Mouse (Mus musculus) forebrain, embryonic 12.5 days (tissue): ENCODE measurements around the gene Mfsd4b1. TPM values are rescaled to one million over a fixed set of nuclear protein-coding genes. Genes with fewer than 3 reads are reported as not detected.

Experiments used
- ATAC-seq: fragments of 200-750 bp; cut with Nextera tagmentation; 2 replicates; pipeline ENCODE4 v1.8.0; 2017; ENCODE audit warnings: moderate TSS enrichment; ENCODE audit not compliant: low FRiP score
- H3K27ac ChIP-seq: fragments of 300-500 bp; sonication (generic); 2 replicates; pipeline ENCODE4 v1.5.1; 2016; ENCODE audit warnings: mild to moderate bottlenecking
- H3K27me3 ChIP-seq: fragments of 300-500 bp; sonication (generic); 2 replicates; pipeline ENCODE4 v1.6.1; 2016; ENCODE audit warnings: mild to moderate bottlenecking
- H3K36me3 ChIP-seq: fragments of 300-500 bp; sonication (generic); replicated peaks from 2 replicates; pipeline ENCODE4 v1.6.1; 2016; ENCODE audit warnings: mild to moderate bottlenecking
- H3K4me1 ChIP-seq: fragments of 300-500 bp; sonication (generic); 2 replicates; pipeline ENCODE4 v1.6.1; 2016
- H3K4me2 ChIP-seq: fragments of 300-500 bp; sonication (generic); 2 replicates; pipeline ENCODE4 v1.6.1; 2016; ENCODE audit warnings: mild to moderate bottlenecking, moderate library complexity
- H3K4me3 ChIP-seq: fragments of 300-500 bp; sonication (generic); replicated peaks from 2 replicates; pipeline ENCODE4 v1.5.1; 2016; ENCODE audit warnings: mild to moderate bottlenecking
- H3K9ac ChIP-seq: fragments of 300-500 bp; sonication (generic); 2 replicates; pipeline ENCODE4 v1.6.1; 2016; ENCODE audit warnings: mild to moderate bottlenecking
- H3K9me3 ChIP-seq: fragments of 300-500 bp; sonication (generic); 2 replicates; pipeline ENCODE4 v1.6.1; 2016
- WGBS: fragments of 180-500 bp; shearing (Covaris S2); methylation state at CpG from one replicate; pipeline ENCODE4 v1.1.7; 2016; 5-methylcytosine and 5-hydroxymethylcytosine counted together
- polyA plus RNA-seq: library from polyadenylated mRNA; unstranded; fragments of >200 nt; fragmentation: Nextera tagmentation; extraction: Ambion mirVana; gene quantifications from 2 replicates; pipeline ENCODE4 v1.2.1, GENCODE M21; 2016

The Mfsd4b1 gene
- polyA plus RNA-seq, 1 experiment from 2014 or later = not detected

DNA sequence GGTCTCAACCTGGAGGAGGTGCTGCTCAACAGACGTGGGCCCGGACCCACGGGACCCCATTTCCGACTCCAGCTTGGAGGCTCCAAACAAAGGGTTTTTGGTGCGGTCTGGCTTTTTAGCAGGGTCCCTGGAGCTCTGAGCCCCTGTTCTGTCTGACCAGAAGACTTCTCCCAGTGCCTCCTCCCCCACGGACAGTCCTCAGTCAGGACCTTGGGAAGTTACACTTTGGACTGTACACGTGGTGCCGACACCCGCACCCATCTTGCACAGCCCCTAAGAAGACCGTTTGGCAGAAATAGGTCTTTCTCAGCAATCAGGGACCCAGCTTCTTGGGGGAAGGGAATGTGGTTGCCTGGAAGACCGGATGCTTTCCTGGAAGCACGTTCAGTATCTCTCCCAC lies 38.6 kb downstream of the Mfsd4b1 start, which contains the start of gene Mfsd4b5:
Gene Mfsd4b5, minus strand, starts transcription at position 181 of the 400 bp plus-strand sequence.
- Histone ChIP-seq H3K9ac (no peak within 1 kb of the TSS), H3K4me1 (no peaks in the 10 kb centered on the region), H3K27ac (no peak within 1 kb of the TSS), H3K36me3 (no peaks in the 10 kb centered on the region), H3K9me3 (no peaks in the 10 kb centered on the region), H3K4me2 (no peak within 1 kb of the TSS), H3K27me3 (no peaks in the 10 kb centered on the region), H3K4me3 (no peak within 1 kb of the TSS)
- 90% methylated on average over 12 of the region's 12 CpGs for WGBS
- ATAC-seq = no peak

DNA sequence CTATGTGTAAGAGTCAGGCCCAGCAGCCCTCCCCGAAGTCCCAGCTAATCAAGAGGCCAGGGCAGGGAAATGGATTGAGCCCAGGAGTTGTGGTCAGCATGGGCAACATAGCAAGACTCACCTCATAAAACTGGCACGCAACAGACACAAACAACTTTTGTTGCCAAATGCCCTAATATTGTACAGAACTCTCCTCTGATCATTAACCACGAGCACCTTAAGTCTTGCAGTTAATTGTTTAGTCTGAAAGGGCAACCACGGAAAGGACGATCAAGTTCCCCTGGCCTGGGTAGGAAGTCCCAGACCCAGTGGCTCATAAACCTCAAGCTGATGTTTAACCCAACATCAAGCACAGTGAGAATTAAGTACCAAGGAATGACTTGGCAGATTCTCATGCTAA lies 42.5 kb downstream of the Mfsd4b1 start:
- Histone ChIP-seq H3K4me3 (no peak overlapping the region), H3K36me3 (no peaks in the 10 kb centered on the region), H3K27ac (no peak overlapping the region), H3K9me3 (peaks cover 10% of the 10 kb centered on the region), H3K4me1 (no peaks in the 10 kb centered on the region), H3K9ac (no peak overlapping the region), H3K27me3 (no peaks in the 10 kb centered on the region), H3K4me2 (no peak overlapping the region)
- 67% methylated on average over 5 of the region's 5 CpGs for WGBS
- no peak for ATAC-seq

DNA sequence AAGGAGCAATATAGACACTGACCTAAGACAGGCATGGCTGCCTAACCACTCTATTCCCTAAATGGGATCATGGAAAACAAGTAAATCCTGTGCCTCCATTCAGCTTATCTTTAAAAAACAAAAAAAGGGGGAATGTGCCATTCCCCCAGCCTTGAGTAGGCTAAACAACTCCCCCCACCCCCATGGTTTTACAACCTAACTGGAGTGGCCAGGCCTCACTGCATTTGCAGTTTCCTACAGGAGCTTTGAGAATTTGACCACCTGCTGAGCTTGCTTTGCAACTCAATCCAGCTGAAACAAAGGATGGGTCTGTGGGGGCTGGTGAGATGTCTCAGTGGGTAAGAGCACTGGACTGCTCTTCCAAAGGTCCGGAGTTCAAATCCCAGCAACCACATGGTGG lies 46.8 kb downstream of the Mfsd4b1 start:
- Histone ChIP-seq H3K27me3 (no peaks in the 10 kb centered on the region), H3K27ac (no peak overlapping the region), H3K4me2 (no peak overlapping the region), H3K9me3 (peaks cover 16% of the 10 kb centered on the region), H3K36me3 (no peaks in the 10 kb centered on the region), H3K4me3 (no peak overlapping the region), H3K9ac (no peak overlapping the region), H3K4me1 (no peaks in the 10 kb centered on the region)
- 96% methylated on average over 1 of the region's 1 CpGs for WGBS
- no peak for ATAC-seq

DNA sequence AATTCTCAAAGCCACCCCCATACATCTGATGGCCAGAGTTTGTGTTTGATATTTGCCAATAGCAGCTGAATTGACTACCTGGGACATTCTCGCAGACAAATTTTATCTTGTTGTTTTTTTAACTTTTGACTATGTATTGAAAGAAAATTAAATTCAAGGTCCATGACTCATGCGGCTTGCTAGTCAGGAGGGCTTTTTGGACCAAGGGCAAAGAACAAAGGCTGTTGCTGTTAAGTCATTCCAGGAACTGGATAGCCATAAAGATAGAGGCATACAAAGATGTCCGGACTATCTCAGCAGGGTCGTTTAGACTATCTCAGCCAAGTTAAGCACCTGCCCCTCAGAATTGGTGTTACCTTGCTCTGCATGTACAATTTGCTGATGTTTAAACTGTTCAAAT lies 47.7 kb downstream of the Mfsd4b1 start:
- no peaks in the 10 kb centered on the region for H3K36me3 ChIP-seq
- H3K9ac ChIP-seq = no peak overlapping the region
- ATAC-seq = no peak
- H3K27ac ChIP-seq = no peak overlapping the region
- H3K4me2 ChIP-seq = no peak overlapping the region
- no peak overlapping the region for H3K4me3 ChIP-seq
- no peaks in the 10 kb centered on the region for H3K4me1 ChIP-seq
- 93% methylated on average over 4 of the region's 4 CpGs for WGBS
- H3K9me3 ChIP-seq = peaks cover 16% of the 10 kb centered on the region
- no peaks in the 10 kb centered on the region for H3K27me3 ChIP-seq

DNA sequence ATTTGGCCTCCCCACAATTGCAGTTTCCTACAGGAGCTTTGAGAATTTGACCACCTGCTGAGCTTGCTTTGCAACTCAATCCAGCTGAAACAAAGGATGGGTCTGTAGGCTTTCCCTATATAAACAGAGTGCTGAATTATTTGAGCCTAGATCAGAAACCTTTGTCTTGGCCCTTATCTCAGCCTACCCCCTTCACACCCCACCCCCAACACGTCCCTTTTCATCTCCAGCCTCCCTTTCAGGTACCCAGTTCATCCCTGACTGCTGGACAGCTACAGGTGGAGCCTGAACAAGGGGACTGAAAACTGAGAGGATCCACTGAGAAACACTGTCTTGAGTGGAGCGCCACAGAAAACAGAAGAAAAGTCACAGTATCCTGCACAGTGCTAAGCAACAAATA lies 49.3 kb downstream of the Mfsd4b1 start:
- H3K4me2 ChIP-seq = no peak overlapping the region
- no peak for ATAC-seq
- peaks cover 16% of the 10 kb centered on the region for H3K9me3 ChIP-seq
- WGBS = 40% methylated on average over 2 of the region's 2 CpGs
- H3K36me3 ChIP-seq = no peaks in the 10 kb centered on the region
- no peaks in the 10 kb centered on the region for H3K4me1 ChIP-seq
- no peak overlapping the region for H3K9ac ChIP-seq
- no peak overlapping the region for H3K4me3 ChIP-seq
- H3K27me3 ChIP-seq = no peaks in the 10 kb centered on the region
- no peak overlapping the region for H3K27ac ChIP-seq

DNA sequence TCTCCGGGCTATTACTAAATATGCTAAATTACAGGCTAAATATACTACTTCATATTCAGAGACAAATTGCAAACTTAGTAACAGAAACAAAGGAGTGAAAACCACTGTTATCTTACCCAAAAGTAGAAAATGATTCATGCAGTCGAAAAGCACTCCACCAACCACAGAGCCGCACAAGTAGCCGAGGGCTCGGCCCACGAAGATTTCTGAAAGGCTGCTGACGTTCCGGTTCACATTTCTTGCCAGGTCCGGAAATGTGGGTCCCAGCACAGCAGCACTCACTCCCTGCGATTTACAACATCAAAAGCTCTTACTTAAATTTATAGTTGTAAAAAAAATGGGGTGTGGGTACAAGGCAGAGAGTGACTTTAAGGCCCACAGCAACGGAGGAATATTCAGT lies 50.1 kb downstream of the Mfsd4b1 start:
- ATAC-seq = no peak
- WGBS = 72% methylated on average over 11 of the region's 11 CpGs
- H3K4me2 ChIP-seq = no peak overlapping the region

DNA sequence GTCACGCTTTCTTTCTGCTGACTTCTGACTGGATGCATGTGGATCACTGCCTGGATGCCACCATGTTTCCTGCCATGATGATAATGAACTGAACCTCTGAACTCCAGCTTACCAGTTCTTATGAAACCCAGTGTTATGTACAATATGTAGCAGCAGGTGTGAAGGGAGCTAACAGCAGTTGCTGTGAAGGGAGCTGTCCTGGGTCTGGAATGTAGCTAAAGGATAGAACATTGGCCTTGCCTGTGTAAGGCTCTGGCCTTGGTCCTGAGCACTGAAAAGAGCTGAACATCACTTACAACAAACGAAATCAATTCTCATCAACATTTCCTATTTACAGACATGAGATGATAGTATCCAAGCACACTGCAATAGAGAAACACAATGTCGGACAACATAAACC lies 57.6 kb downstream of the Mfsd4b1 start:
- WGBS = 86% methylated on average over 3 of the region's 3 CpGs
- Histone ChIP-seq H3K4me1 (no peaks in the 10 kb centered on the region), H3K36me3 (no peaks in the 10 kb centered on the region), H3K27me3 (no peaks in the 10 kb centered on the region), H3K9me3 (no peaks in the 10 kb centered on the region), H3K27ac (no peak overlapping the region), H3K4me2 (no peak overlapping the region), H3K4me3 (no peak overlapping the region), H3K9ac (no peak overlapping the region)
- ATAC-seq = no peak

More for the DNA sequence above, 50.1 kb downstream of the Mfsd4b1 start:
- Histone ChIP-seq H3K9ac (no peak overlapping the region), H3K9me3 (peaks cover 16% of the 10 kb centered on the region), H3K4me1 (no peaks in the 10 kb centered on the region), H3K27ac (no peak overlapping the region), H3K4me3 (no peak overlapping the region), H3K27me3 (no peaks in the 10 kb centered on the region), H3K36me3 (no peaks in the 10 kb centered on the region)

DNA sequence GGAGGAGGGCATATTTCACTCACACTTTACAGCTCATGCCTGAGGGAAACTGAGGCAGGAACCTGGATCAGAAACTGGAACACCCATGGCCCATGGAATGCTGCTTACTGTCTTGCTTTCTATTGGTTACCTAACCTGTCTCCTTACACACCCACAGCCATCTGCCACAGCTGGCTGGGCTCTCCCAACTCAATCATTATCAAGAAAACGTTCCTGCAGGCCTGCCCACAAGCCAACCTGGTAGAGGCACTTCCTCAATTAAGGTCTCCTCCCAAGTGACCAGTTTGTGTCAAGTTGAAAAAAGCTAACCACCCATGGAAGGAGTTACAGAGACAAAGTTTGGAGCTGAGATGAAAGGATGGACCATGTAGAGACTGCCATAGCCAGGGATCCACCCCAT lies 63.2 kb downstream of the Mfsd4b1 start:
- ATAC-seq = no peak
- H3K9me3 ChIP-seq = no peaks in the 10 kb centered on the region
- 61% methylated on average over 1 of the region's 1 CpGs for WGBS
- H3K27me3 ChIP-seq = peaks cover 10% of the 10 kb centered on the region
- H3K27ac ChIP-seq = no peak overlapping the region
- no peaks in the 10 kb centered on the region for H3K36me3 ChIP-seq
- H3K4me1 ChIP-seq = peaks cover 11% of the 10 kb centered on the region; the same call in 1 of the 2 replicates
- H3K4me3 ChIP-seq = no peak overlapping the region
- H3K4me2 ChIP-seq = no peak overlapping the region
- H3K9ac ChIP-seq = no peak overlapping the region

DNA sequence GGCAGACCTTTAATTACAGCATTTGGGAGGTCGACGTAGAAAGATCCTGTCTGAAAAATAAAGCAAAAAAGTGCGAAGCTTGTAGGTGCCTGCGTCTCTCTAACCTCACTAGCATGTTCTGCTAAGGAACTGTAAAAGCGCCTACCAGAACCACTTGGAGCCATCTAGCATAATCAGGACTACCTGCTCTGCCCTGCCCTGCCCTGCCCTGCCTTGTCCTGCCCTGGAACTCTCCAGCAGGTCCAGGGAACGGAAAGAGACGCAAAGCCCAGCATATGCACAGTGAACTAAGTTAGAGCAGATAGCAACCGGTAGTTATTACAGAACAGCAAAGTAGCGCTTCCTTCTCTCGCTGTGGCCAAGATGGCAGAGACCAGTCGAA lies 64.6 kb downstream of the Mfsd4b1 start:
- H3K27me3 ChIP-seq = peaks cover 10% of the 10 kb centered on the region
- 45% methylated on average over 11 of the region's 11 CpGs for WGBS
- no peak overlapping the region for H3K9ac ChIP-seq
- no peaks in the 10 kb centered on the region for H3K9me3 ChIP-seq
- ATAC-seq = peak; percentile 49
- H3K4me3 ChIP-seq = peak overlapping the region; percentile 54; the same call in 1 of the 2 replicates
- peak overlapping the region; percentile 96 for H3K4me2 ChIP-seq
- no peaks in the 10 kb centered on the region for H3K36me3 ChIP-seq
- no peak overlapping the region for H3K27ac ChIP-seq
- H3K4me1 ChIP-seq = peaks cover 11% of the 10 kb centered on the region; the same call in 1 of the 2 replicates

DNA sequence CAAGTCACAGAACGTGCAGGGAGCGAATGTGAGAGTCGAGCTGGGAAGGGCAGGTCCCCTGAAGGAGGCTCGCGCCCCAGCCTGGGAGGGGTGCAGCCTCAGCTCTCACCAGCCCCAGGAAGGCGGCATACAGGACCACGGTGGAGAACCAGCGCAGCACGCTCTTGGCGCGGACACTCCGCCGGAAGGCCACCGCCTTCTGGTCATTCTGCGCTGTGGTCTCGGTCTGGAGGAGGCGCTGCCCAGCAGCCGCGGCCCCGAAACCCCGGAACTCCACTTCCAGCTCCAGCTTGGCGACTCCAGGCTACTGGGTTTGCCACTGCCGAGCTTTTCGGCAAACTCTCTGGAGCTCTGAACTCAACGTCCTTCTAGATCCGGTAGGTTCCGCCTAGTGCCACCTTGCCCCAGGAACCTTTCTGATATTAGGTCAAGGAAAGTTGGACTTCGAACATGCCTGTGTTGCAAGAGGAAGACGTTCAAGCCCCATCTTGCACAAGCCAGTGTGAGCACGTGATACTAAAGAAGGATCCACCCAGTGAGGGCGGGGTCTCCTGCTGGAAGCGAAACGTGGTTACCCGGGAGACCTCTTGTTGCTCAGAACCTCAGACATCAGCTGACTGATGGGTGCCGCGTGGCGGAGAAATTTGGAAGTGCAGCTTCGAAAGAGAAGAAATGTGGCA lies 65.2 kb downstream of the Mfsd4b1 start, which contains the start of gene Mfsd4b3:
Gene Mfsd4b3, minus strand, starts transcription at position 393 of the 680 bp plus-strand sequence.
- Histone ChIP-seq H3K4me2 (peak within 1 kb of the TSS; percentile 96), H3K27ac (no peak within 1 kb of the TSS), H3K9ac (peak within 1 kb of the TSS; percentile 65), H3K4me1 (peaks cover 11% of the 10 kb centered on the region; the same call in 1 of the 2 replicates), H3K36me3 (no peaks in the 10 kb centered on the region), H3K4me3 (peak within 1 kb of the TSS; percentile 54), H3K9me3 (no peaks in the 10 kb centered on the region), H3K27me3 (peaks cover 10% of the 10 kb centered on the region)
- under 1% methylated on average over 38 of the region's 38 CpGs for WGBS
- ATAC-seq = peak; percentile 99

DNA sequence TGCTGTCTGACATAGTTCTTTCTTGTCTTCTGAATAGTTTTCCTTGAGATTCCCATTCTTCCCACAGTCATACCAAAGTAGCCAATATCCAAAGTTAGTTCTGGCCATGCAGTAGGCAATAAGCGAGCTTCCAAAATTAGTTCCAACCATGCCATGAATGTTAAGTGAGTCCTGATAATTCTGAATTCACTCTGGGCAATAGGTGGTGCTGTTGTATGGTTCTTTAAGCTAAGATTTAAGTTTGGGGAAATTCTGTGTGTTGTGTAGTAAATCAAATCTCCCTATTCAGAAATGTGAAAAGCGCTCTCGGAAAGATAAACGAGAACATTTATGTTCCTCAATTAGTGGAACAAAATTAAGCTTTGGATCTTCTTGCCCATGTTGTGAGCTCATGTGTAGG lies 66.8 kb downstream of the Mfsd4b1 start:
- peaks cover 10% of the 10 kb centered on the region for H3K27me3 ChIP-seq
- H3K4me3 ChIP-seq = no peak overlapping the region
- no peaks in the 10 kb centered on the region for H3K36me3 ChIP-seq
- no peaks in the 10 kb centered on the region for H3K9me3 ChIP-seq
- 73% methylated on average over 4 of the region's 4 CpGs for WGBS
- H3K9ac ChIP-seq = no peak overlapping the region
- H3K4me2 ChIP-seq = no peak overlapping the region
- no peak for ATAC-seq
- H3K27ac ChIP-seq = no peak overlapping the region
- peaks cover 11% of the 10 kb centered on the region; the same call in 1 of the 2 replicates for H3K4me1 ChIP-seq

DNA sequence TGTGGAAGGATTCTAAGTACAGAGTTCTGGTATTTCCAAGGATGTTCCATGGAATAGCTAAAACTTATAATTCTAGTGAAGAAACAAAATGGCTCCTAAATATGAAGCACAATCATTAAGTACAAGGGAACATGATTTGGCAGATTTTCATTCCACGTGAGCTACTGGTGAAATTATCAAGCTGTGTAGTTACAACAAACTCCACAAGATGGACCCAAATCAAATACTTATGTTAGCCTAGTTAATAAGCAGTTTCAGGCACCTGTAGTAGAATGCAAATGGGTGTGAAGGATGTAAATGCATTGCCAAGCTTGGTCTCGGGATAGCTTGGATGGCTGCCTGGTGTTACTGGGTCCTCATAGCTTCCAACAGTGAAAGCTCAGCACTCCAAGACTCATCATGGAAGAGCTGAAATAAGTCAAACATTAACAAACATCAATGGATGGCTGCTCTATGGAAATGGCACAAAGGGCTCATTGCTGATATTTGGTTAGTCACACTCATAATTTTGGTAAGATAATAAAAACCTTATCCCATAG lies 68.7 kb downstream of the Mfsd4b1 start:
- Histone ChIP-seq H3K27me3 (peaks cover 10% of the 10 kb centered on the region), H3K4me2 (no peak overlapping the region), H3K9me3 (no peaks in the 10 kb centered on the region), H3K27ac (no peak overlapping the region), H3K4me1 (peaks cover 11% of the 10 kb centered on the region; the same call in 1 of the 2 replicates), H3K4me3 (no peak overlapping the region), H3K36me3 (no peaks in the 10 kb centered on the region), H3K9ac (no peak overlapping the region)
- no peak for ATAC-seq
- WGBS = 75% methylated on average over 2 of the region's 2 CpGs

DNA sequence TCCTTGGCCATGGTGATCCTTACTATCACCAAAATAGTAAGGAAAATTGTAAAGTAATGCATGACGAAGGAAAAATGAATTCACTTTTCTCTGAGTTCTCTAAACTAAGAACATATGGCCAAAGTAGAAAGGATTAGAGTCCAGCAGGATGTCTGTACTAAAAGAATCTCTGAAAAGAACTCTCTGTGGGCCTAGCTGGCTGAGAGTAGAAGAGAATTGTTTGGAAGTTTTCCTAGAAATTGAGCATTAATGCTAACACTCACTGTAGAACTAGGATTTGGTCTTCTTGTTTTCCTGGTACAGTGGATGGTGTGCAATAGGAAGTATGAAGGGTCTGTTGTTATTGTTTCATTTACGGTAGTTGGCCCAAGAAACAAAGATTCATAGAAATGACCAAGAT lies 69.9 kb downstream of the Mfsd4b1 start:
- ATAC-seq = no peak
- Histone ChIP-seq H3K4me3 (no peak overlapping the region), H3K9ac (no peak overlapping the region), H3K4me1 (peaks cover 7% of the 10 kb centered on the region; the same call in 1 of the 2 replicates), H3K36me3 (no peaks in the 10 kb centered on the region), H3K27ac (no peak overlapping the region), H3K9me3 (no peaks in the 10 kb centered on the region), H3K27me3 (peaks cover 10% of the 10 kb centered on the region), H3K4me2 (no peak overlapping the region)
- 83% methylated on average over 2 of the region's 2 CpGs for WGBS
